Mouse (Mus musculus) adrenal gland, adult 8-10 months (tissue): ENCODE data around the gene Pnpo. TPM values are rescaled to one million over a fixed set of nuclear protein-coding genes. Genes with fewer than 3 reads are reported as not detected.

ENCODE experiments used
- DNase-seq: peaks from one replicate; pipeline ENCODE4 v3.0.0; 2022
- total RNA-seq, 4 experiments: library from RNA; stranded (reverse); gene quantifications; 2 replicates each; pipeline ENCODE4 v1.2.4; 2022

Pnpo gene
- total RNA-seq, 4 experiments from 2014 or later: 34.5 to 43.3 (median 39.4) TPM

GRCm38 (mm10) chr11:96937549-96938425 is 6.0 kb downstream of the Pnpo start:
- DNase-seq: peak; percentile 80

- DNase-seq: no peak
Measured at GRCm38 (mm10) chr11:96935872-96936650, 7.7 kb downstream of the Pnpo start.

- peak; percentile 90 for DNase-seq
Measured at GRCm38 (mm10) chr11:96934921-96935356, 8.8 kb downstream of the Pnpo start.

GRCm38 (mm10) chr11:96933562-96934276 is 10.1 kb downstream of the Pnpo start:
- DNase-seq: no peak

- no peak for DNase-seq
Measured at GRCm38 (mm10) chr11:96931327-96932062, 12.3 kb downstream of the Pnpo start.

- no peak for DNase-seq
Measured at GRCm38 (mm10) chr11:96929766-96930331, 13.9 kb downstream of the Pnpo start.

GRCm38 (mm10) chr11:96929096-96929765 is 14.6 kb downstream of the Pnpo start:
- no peak for DNase-seq

GRCm38 (mm10) chr11:96928691-96929090 is 15.1 kb downstream of the Pnpo start:
- no peak for DNase-seq

- no peak for DNase-seq
Measured at GRCm38 (mm10) chr11:96928088-96928487, 15.7 kb downstream of the Pnpo start, which contains the start of gene Prr15l. Gene Prr15l, plus strand, starts transcription at chr11:96928104.

- no peak for DNase-seq
Measured at GRCm38 (mm10) chr11:96926587-96926986, 17.2 kb downstream of the Pnpo start.

GRCm38 (mm10) chr11:96925469-96926148 is 18.2 kb downstream of the Pnpo start:
- DNase-seq: no peak

GRCm38 (mm10) chr11:96924861-96925260 is 18.9 kb downstream of the Pnpo start:
- no peak for DNase-seq

- no peak for DNase-seq
Measured at GRCm38 (mm10) chr11:96919003-96919402, 24.8 kb downstream of the Pnpo start.

- DNase-seq: no peak
Measured at GRCm38 (mm10) chr11:96917415-96917814, 26.4 kb downstream of the Pnpo start.

- DNase-seq: no peak
Measured at GRCm38 (mm10) chr11:96916885-96917396, 26.8 kb downstream of the Pnpo start.

- peak; percentile 98 for DNase-seq
Measured at GRCm38 (mm10) chr11:96916044-96916884, 27.5 kb downstream of the Pnpo start, which contains the start of gene Cdk5rap3. Gene Cdk5rap3, minus strand, starts transcription at chr11:96916496.

- DNase-seq: no peak
Measured at GRCm38 (mm10) chr11:96912682-96913081, 31.1 kb downstream of the Pnpo start.

- peak; percentile 58 for DNase-seq
Measured at GRCm38 (mm10) chr11:96910003-96910402, 33.8 kb downstream of the Pnpo start.

GRCm38 (mm10) chr11:96908594-96908993 is 35.2 kb downstream of the Pnpo start:
- DNase-seq: no peak
